Mouse (Mus musculus) ES-Bruce4 (cell line): ENCODE data around the gene Ppp1r1b.

Source experiments
- CTCF ChIP-seq: IDR thresholded peaks from one replicate; pipeline ENCODE4 v1.8.1; 2011; ENCODE audit warnings: low read depth, low read length
- EP300 ChIP-seq: IDR thresholded peaks from 2 replicates; pipeline ENCODE4 v1.6.1; 2011; ENCODE audit warnings: low read depth, low read length; ENCODE audit not compliant: insufficient read depth

DNA sequence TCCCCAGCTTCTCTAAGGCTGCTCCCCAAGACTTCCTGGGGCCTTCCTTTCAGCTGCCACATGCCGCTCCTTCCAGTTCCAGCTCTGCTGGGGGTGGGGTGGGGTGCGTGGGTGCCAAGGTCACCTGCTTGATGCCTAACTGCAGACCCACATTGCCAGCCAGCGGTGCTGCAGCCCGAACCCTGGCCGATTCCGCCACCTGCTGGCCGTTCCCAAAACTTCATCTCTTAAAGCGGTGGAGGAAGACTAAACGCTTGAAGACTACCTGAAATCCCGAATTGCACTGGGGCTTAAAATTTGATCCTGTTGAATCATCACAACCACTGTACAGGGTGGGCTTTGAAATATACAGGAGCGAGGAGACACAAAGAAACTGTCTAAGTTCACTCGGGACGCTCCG lies 3.0 kb upstream of the Ppp1r1b start:
- peak; percentile 84 for TF ChIP-seq CTCF
- TF ChIP-seq EP300, result no peak
